Mouse (Mus musculus) layer of hippocampus, adult 11-12 months (tissue): ENCODE measurements at regions not wholly inside any gene's neighbourhood (a gene's known extent, or its start where the extent isn't known, plus 50 kb on each side); places are given as distances from the start of the nearest gene placed in this dataset.

Experiments used
- DNase-seq: peaks from one replicate; pipeline ENCODE4 v3.0.0; 2022; ENCODE audit warnings: low spot score

DNA sequence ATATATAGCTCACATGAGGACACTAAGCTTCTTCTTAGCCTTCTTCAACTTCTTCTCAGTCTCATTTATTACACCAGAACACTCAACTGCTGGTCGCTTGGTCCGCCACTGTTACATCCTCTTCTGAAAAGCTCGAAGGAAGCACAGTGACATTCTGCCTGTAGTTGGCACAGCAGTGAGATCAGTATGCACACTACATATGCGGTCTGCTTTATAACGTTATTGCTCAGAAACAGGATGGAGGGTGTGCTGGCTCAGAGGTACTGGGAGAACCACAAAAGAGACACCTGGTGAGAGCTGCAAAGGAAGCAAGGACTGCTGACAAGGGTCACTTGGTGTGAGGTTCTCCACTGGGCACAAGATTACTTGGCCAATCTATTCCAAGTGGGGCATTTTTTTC is 179.5 kb downstream of the Ets1 start:
- DNase-seq, result no peak

DNA sequence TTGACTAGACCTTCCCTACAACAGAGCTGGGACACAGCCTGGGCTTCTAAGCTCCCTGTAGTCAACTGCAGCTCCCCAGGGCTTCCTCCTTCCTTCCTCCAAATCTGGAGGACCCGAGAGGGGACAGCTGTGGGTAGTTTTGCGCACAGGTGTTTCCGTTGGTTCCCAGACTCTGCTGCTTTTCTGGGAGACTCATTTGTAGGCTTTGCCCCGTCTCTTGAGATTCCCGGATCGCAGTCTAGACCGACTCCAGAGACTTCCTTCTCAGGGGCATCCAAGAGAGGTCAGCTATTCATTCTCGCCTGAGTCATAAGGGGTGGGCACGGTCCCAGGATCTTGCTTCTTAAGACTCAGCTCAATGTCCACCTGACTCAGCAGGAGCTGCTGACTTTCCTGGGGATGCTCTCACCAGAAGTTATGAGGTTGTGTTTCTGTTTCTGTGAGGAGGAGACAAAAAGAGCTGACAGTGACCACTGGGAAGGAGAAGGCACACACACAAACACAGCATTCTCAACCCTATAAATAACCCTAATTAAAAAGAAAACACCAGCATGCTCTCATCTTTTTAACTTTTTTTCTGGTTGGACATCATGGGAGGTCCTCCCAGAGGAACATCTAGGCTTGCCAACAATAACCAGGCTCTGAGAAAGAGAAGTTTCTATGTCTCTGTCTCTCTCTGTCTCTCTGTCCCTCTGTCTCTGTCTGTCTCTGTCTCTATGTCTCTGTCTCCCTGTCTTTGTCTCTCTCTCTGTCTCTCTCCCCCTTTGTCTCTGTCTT is 180.8 kb downstream of the Ets1 start:
- no peak for DNase-seq

DNA sequence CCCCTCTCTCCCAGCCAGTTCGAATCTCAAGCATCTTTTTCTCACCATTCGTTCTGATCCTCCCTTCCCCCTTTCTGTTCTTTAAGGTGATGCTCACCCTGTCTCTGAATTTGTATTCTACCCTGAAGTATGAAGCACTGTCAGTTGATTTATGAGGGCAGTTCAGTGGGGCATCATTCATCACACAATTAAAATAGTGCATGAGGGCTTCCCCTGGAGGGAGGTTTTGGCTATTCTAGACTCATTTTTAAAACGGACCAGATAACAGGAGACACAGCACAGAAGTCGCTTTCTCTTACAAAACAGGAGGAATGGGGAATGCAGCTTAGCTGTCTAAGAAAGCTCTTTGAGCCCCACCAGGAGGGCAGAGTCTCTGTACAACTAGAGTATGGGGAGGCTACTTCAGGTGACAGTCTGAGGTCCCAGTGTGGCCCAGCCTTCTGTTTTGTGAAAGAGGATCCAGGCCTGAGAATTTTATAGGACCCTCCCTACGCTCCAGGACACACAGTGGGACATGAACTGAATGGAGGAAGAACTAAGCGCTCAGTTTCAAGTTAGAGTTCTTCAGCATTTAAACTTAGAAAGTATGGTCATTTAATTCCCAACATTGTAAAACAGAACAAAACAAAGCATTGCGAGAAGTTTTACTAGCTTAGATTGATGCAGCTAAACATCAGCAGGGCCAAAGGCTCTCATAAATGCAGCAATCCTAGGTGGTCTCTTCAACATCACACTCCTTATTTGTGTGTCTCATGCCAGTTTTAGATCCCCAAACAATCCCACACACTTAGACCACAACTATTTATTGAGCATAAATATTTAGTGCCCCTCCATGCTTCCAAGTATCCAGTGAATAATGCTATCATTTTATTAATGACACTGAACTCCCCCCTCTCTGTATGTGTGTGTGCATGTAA is 181.7 kb downstream of the Ets1 start:
- DNase-seq, result no peak

DNA sequence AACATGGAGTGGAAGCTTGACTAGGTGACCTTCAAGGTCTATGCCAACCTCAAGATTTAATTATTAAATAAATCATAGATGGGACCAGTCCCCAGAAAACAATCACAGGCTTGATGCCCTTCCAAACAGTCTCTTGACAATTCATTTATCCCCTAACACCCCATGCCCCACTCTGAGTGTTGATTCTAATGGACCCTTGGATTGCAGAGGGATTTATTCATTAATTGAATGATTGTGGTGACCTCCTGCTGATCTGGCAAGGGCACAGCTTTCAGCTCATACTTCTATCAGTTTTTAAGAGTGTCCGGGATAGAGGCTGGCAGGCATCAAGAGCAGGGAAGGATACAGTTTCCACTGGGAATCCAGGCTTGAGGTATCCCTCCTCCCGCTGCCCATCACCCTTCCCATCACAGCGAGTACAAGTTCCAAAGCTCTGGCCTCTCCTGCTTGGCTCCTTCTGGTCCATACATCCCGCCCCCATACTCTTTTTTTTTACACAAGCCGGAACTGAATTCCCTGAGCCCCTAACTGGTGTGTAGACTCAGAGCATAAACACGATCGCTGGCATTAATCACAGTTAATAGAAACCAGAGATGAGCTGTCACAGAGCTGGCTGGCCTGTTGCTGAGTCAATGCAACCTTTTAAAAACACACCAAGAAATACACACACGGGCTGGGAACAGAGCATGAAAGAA is 187.6 kb downstream of the Ets1 start:
- no peak for DNase-seq

DNA sequence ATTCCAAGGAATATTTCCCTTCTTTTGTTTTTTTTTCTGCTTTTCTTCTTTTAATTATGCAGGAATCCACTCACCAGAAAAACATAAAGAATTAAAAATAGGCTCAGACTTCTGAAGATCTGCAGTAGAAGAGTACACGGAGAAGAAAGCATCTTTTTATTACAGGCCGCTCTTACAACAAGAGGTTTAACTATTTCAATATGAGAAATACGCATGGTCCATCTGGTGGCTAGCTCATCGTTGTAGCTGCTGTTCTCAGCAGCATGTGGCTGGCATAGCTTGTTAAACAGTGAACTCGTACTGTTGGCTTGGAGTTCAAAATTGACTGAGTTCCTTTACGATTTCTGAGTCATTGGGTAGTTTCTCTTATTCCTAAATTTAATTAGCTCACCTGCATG is 188.1 kb downstream of the Ets1 start:
- no peak for DNase-seq

DNA sequence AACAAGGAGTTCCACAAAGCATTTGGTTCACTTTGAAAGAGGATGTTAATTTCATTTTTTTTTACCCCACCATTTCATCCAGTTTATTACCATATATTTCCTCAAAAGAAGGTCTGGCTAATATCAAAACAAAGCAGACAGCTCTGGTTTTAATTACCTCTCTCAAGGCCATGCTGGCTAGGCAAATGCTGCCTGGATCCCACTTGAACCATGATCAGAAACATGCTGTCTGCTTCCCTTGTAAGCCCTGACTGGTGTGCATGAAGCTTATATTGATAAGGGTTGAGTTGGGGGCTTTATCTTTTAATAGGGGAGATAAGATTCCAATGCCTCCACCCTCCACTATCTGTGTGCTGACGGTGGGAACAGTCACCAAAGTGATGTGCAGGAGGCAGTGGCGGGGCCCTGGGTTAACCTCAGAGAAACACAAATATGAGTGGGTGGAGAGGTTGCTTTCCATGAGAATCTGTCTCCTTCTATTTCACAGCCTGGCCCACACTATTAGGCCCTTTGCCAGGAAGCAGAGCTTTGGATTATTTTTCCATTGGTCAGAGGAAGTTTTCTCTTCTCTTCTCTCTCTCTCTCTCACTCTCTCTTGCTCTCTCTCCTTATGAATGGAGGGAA is 194.4 kb downstream of the Ets1 start:
- DNase-seq, result no peak

DNA sequence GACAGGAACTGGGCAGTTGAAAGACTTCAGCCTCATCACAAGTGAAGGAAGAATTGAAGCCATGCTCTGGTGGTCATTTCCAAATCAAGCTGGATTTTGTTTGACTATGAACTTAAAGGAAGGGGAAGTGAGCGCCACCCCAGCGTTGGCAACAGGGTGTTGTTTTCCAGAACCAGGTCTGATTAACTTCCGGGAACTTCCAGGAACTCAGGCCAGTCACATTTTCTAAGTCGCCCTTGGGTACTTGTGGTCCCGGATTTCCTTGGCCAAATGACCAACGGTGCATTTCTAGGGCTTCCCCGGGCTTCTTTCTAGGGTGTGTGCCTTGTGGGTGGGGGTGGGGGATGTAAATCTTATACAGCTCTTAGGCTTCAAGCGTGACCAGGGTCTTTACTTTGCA is 197.4 kb downstream of the Ets1 start:
- no peak for DNase-seq

DNA sequence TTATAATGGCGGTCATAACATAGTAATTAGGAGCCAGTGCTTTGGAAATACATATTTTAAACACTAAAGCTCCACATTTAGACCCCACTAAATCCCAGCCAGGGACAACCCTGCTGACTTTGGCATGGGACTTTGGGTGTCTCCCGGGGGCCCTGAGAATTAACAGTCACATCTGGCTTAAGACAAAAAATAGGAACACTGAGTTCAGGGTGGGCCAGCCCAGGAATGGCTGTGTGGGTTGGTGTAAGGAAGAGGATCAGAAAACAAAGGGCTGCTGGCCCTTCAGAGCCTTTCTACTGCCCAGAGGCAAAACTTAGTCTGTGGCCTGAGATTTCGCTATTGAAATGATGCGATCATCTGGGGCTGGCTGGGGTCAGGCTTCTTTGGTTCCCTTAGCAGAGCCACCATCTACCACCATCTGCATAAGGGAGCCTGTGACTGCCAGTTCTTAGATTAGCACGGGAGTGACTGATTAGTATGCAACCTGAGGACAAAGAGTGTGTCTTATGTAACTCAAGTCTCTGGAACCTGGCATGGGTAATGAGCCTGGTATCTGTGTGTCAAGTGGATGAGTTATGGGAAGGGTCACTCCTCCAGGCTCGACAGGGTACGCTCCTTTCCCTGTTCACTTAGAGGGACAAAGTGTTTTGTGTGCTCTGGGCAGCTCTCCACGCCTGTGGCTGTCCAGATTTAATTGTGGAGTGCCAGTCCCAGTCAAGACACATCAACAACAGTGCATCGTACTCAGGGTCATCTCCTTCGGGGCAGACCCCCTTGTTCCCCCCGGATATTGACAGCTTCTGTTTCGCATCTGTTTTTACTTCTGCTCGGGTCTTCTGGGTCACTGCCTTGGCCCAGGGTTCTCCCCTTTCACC is 199.0 kb downstream of the Ets1 start:
- DNase-seq, result no peak

DNA sequence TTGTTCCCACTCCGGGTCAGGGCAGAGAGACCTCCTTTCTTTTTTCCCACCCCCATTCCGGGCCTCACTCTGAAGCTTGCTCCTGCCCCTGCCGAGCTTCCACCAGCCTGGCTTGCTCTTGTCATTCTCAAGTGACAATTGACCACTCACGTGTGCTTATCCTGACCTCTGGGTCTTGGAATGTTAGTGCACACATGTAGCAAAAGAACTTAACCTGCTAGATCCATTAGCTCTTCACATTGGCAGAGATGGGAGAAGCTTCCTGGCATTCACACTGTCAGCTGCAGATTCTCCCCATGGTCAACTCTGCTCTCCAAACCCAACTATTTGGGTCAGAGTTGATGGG is 199.6 kb downstream of the Ets1 start:
- no peak for DNase-seq

DNA sequence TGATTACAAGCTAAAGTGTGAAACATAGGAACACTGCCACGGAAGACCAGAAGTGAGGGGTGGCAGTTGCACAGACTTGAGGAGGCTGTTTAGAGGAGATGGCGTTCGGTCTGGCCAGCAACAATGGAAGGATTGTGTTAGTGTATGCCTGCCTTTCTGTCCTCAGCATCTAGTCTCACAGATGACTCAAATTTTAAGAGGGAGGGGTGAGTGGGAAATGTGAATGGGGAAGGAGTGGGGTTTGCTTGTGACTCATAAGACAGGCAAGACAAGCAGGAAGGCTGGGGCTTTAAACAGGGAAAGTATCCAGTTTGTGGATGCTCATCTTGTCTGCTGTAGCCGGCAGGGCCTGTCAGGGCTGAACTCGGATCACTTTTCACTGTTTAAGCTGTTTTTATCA is 200.3 kb downstream of the Ets1 start:
- DNase-seq, result no peak

DNA sequence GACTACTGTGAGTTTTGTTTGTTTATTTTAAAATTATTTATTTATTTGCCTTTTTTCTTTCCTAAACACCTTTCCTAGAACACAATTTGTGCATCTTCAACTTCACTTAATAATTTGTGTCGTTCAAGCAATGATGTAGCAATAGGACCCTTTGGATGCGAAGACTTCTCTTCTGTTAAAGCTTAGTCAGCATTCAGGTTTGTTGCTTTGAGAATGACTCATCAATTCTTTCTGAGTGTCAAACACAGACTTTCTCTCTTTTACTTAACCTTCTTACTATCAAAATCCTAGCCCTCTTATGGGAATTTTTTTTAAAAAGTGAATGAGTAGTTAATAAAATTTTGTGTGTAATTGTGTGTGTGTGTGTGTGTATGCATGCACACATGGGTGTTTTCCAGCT is 211.3 kb downstream of the Ets1 start:
- no peak for DNase-seq

DNA sequence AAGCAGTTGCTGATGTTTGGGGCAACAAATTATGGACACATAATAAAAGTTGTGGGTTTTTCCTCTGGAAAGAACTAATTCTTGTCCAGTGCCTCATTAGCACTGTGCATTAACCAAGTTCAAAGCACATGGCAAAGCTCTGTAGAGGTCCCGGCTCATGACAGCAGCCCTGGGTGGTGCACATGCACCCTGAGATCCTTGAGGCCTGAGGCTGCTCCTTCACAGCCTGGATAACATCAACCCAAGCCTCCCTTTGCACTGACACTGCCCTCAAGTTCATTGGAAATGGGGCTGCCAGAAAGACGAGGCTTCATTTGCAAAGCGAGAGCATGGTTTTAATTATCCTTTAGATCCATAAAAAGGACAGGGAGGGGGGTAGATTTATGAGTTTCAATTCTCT is 216.3 kb downstream of the Ets1 start:
- DNase-seq, result no peak

DNA sequence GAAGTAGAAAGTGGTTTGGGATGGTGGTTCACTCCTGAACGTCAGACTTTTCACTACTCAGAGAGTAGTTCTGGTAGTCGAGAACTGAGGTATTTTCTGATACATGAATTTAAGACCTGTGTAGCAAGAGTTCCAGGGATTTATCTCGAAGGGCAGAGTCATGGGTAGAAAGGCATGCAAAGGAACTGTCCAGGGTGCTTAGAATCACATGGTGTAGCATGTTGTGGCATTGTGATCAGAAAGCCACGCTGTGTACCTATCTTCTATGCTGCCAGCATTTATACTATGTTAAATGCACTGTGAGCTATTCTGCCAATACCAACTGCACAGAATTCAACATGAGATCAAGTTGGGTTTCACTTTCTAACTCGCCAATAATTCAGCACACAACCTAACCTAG is 227.3 kb downstream of the Ets1 start:
- DNase-seq, result no peak

DNA sequence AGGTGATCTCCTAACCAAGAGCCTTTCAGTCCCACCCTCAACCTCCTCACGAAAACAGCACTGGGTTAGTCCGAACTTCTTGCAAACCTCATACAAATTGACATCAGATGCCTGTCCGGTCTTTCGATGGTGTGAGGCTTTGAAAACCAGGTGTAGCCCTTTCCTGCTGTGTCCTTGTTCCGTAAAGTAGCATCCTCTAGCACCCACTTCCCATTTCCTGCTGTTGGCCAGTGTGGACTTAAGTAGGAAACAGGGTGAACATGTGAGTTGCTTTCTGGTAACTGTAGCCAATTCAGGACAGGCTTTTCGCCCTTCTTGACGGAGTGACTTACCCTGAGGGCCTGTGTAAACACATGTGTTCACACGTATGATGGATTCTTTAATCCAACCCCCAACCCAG is 232.9 kb downstream of the Ets1 start:
- no peak for DNase-seq

DNA sequence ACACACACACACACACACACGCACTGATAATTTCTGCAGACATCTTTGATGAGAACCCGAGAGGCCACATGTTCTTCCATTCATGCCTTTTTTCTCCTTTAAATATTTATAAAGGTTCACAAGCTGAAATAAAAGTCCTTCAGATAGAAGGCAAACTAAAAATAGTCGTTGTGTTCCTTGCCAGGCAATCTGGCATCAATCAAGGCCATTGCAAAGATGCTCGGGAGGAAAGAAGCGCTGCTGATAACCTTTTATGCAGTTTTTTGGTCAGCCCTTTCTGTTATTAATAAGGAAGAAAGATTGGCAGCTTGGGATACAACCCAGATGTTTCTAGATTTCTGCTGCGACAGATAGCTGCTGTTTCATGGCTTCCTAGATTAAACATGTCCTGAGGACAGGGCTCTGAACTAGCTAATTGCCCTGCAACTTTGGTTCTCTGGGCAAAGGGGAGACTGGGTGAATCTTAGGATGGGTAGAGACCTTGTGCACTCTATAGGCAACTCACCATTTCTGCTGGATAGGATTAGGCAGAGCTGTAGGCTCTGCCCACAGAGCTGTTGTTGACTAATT is 238.4 kb downstream of the Ets1 start:
- DNase-seq, result no peak

DNA sequence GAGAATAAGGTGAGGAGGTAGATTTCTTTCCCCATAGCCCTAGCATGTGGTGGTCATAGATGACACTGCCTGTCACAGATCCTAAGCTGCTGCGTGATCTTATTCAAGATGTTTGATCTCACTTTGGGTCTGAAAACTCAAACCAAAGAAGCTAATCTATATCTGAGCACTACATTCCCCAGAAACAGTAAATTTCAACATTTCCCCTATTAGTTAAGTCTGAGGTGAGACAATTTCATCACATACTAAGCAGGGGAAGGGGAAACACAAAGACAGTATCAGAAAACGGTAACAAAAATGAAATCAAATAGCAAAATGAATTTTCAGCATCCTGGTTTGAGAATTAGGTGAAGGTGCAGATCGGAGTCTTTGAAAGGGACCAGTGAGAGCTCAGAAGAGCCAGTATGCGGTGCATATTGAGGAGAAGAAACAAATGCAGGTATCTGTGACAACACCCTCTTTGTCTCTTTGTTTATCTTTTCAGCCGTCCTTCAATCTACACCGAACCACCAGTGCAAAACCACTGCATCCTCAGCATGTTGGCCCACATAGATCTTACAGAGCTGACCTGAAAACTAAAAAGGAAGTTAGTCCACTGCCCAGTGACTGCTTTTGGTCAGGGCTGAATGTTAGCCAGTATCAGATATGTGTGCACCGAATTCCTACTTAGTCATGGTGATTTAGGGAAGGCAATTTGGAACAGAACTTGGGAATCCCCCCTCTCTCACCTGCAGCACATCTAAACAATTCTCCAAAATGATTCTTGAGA is 247.0 kb downstream of the Ets1 start:
- DNase-seq, result no peak

DNA sequence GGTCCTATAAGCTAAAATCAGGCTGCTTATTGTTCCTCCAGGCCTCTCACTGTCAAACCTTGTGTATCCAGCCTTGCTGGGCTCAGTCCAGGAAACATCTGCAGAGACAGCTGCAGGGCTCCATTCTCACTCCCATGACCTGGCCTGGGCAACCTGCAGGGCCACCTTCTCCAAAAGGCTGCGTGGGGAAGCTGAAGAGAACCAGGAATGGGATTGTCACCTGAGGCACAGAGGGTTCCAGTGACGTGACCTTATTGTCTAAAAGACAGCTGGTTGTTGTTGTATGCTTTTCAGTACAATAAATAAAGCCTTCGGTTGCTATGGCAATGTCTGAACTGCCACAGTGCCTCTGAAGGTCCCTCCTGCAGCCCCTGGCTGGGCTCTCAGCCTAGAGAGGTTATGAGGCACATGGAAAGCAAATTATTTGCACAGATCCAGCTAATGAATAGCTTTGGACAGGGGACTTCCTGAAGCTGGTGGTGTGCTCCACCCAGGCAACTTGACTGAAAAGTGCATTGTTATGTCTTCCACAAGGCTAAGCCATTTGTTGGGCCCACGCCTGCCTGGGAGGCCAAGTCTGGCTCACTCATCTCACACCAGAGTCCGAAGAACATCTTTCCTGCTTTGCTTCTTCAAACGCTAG is 250.1 kb downstream of the Ets1 start:
- DNase-seq, result no peak

DNA sequence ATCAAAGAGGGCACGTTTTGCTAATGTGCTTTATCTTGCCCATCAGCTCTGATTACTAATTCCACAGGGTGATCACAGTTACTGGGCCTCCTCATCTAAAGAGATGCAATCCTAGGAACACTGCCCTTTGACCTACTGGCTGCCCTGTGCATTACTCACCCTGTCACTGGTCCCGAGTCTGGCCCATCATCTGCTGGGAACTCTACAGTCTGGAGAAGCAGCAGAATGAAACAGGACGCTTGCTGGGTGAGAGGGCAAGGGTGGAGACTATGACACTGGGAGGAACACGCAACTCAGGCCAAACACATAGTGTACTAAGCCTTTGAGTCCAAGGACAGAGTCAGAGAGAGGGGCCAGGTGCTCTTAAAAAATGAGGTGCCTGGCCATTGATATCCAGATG is 263.8 kb downstream of the Ets1 start:
- no peak for DNase-seq

DNA sequence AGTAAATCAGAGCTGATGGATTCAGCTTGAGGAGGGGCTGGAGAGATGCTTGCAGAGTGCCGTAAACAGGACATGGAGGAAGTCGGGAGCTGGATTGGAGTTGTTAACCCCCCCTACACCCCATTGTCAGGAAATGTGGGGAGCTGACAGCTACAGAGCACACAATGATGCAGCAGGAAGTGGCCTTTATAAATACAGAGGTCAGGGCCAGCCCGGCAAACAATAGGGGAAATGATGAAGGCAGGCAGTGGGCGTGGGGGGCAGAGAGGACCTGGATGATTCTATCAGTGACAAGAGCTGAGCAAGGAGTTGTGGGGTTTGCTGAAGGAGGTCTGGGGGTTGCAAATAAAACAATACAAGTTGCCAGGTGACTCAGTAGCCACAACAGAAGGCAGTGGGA is 265.3 kb downstream of the Ets1 start:
- DNase-seq, result no peak
